Mouse (Mus musculus): Measurements from ENCODE around the gene Rasa3.

Rasa3 gene

DNA sequence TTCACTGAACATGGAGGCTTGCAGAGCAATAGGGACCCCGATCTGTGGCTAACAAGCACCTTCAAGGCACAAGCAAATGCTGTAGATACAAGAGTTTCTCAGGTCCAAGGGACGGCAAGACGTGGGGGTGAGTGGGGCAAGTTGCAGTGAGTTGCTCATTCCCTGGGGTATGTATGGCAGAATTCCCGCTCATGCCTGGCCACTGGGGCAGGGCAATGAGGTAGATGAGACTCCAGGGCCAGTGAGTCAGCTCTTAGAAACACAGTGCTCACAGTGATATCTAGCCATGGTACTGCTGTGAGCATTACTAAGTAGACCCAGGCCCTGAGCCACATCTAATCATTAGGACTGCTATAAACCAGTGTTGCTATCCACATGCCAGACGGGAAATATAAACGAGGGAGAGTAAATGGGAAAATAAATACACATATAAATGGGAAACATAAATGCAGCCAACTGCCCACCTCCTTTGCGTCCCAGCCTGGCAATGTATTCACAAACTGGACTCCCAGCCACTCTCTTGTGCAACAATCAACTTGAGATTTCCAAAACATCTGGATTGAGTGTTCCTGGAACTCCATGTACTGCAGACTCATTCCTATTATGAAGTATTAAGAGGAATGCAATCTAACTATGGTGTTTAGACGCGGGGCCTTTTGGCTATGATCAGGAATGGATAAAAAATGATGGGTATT lies 57.0 kb downstream of the Rasa3 start:
- no peak for DNase-seq (ENCODE audit: low spot score in 2 of 2)

DNA sequence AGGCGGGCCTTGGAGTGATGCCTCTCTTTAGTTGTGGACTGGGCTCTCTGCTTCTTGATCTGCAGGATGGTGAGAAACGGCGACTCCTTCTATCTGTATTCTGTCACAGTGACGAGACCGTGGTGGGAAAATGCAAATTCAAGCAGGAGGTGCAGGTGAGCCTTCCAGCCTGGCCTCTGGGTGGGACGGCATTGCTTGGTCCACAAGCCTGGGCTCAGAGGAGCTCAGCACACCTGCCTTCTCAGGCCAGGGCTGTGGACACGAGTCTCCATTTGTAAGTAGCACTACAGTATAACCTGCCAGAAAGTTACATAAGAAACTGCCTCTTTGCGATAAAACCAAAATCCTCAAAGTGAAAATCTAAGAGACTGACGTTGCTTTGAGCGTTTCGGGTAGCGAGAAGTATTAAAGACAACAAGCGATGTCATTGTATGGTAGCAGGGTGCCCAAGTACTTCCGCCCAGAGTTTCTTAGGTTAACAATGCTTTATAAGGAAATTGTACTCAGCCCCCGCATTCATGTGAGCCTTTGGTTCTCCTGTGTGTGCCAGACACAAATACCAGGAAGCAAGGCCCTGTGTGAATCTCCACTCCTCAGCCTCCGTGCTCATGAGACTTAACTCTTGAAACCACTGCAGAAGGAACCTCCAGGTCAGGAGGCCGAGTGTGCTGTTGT lies 60.4 kb downstream of the Rasa3 start:
- peak in 1 of 2 experiments; percentile 30 for DNase-seq (ENCODE audit: low spot score in 2 of 2)

DNA sequence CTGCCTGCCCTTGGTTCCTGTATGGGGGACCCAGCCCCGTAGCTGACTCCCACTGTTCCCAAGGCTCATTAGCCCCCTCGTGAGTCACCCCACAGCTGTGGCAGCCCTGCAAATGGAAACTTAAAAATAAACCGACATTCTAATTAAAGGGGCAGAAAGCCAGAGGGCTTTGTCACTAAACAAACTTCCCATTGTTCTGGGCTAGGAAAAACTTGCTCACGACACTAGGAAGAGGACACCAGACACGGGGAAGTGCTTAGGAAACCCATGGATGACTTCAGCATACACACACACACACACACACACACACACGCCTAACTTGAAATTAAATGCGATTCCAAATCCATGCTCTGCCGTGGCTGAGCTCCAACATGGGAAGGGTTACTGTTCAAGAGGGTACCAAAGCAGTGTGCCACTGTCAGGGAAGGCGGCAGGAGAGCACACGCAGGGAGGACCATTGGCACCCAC lies 62.4 kb downstream of the Rasa3 start:
- DNase-seq (ENCODE audit: low spot score in 2 of 2) = peak in 1 of 2 experiments; percentile 33

DNA sequence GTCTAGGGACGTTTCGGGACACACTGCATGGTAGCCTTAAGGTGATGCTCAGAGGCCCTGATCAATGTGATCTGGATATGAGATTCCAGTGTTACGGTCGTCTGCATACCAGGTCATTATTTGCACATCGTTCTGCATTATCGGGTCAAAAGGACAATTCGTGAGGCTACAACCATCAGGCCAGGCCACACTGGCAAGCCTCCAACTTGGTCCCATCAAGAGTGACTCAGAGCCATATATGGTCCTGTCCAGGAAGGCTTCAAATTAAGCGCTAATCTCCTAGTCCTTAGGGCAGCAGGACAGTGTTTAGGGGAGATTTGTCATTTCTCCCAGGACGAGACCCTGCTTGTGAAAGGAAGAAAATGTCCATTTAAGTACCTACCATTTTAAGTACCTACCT lies 63.3 kb downstream of the Rasa3 start:
- no peak for DNase-seq (ENCODE audit: low spot score in 2 of 2)

DNA sequence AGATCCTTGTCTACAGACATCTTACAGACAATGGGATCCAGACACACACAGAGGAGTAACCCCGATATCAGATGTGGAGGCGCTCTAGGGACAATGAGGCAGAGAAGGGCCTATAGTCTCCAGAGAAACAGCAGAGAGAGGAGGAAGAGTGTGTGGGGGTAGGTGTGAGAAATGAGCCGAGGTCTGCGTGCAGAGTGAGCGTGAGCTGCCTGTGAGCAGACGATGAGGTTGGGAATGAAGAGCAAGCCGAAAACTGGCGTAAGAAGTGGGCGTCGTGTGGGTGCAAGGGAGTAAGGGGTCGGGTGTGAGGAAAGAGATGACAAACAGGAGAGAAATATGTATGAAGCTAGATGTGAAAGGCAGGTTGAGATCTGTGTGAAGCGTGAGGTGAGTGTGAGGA lies 65.7 kb downstream of the Rasa3 start:
- peak; percentile 59 to 67 for DNase-seq (ENCODE audit: low spot score in 2 of 2)

DNA sequence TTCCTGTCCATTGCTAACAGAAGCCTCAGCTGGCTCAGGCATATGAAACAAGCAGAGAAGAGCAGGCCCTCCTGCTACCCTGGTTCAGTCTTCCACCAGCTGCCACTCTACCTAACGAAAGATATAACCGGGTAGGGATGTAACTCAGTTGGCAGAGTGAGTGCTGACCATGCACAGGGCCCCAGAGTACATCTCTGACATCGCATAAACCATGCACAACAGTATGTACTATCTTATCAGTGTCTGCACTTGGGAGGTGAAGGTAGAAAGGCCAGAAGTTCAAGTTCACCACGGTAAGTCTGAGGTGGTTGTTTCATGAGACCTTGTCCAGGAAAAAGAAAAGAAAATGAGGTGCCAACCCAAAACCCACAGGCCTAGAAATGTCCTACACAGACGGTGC lies 67.4 kb downstream of the Rasa3 start:
- DNase-seq (ENCODE audit: low spot score in 2 of 2) = no peak

DNA sequence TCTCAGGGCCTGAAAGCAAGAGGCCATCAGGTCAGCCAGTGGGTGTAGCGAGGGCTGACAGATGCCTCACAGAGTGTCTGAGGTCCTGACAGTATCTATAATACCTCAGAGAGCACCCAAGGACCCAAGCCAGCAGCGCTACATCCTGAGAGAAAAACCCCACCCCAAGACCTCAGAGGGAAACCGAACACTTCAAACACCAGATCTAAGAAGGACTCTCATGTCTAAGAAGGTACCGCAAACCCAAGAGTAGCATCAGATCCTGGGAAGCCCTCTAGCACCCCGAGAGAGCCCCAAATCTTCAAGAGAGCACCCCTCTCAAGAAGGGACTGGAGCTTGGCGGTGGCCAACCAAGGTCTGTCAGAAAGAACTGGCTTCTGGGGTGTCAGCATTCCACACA lies 68.5 kb downstream of the Rasa3 start:
- no peak for DNase-seq (ENCODE audit: low spot score in 2 of 2)

DNA sequence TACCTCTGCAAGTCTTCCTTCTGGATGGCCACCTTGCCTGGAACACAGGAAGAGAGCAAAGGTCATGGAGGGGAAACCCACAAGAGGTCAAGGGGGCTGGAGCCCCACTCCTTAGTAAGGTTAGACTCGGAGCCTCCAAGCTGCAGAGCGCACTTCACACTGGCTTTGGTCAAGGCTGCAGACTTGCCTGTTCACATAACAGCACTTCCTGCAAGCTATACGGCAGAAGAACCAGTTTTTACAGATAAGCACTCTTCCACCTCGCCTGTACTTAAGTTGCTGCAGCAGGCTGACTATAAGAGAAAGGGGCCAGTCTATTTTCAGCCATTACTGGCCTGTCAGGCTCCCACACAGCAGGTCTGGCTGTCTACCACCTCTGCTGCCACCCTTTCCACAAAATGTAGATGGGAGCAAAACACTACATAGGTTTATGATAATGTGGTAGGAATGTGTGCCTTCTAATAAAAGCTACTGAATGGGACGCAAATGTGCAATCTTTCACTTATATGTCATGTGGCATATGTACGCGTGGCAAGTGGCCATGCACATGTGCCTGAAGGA lies 71.4 kb downstream of the Rasa3 start:
- peak; percentile 40 to 53 for DNase-seq (ENCODE audit: low spot score in 2 of 2)

DNA sequence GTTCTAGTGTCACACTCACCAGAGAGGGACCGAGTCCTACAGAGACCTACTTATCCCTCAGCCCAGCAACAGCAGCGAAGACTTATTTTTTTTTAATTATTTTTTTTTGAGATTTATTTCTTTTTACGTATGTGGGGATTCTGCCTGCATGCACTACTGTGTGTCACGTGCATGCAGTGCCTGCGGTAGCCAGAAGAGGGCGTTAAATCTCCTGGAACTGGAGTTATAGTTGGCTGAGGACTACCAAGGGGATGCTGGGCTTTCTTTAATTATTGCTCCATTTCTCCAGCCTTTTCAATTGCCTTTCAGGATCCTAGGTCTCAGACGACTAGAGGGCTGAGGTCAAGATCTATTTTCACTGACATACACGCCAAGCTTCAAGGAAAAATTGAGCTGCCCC lies 74.8 kb downstream of the Rasa3 start:
- no peak for DNase-seq (ENCODE audit: low spot score in 2 of 2)

DNA sequence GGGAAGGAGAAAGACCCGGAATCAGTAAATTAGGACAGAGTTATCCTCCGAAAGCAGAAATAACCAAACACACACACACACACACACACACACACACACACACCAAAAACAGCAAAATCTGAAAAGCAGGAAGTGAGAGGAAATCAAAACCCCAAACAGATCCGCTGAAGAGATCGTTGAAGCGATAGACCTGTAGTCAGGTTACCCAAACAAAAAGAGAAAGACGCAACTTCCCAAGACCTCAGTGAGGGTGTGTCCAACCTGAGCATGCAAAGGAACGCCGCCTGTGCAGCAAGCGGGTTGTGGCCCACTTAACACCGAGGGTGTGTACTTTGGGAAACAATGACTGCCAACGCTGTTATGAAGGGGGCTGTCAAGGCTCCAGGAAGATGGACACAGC lies 76.2 kb downstream of the Rasa3 start:
- DNase-seq (ENCODE audit: low spot score in 2 of 2) = no peak

DNA sequence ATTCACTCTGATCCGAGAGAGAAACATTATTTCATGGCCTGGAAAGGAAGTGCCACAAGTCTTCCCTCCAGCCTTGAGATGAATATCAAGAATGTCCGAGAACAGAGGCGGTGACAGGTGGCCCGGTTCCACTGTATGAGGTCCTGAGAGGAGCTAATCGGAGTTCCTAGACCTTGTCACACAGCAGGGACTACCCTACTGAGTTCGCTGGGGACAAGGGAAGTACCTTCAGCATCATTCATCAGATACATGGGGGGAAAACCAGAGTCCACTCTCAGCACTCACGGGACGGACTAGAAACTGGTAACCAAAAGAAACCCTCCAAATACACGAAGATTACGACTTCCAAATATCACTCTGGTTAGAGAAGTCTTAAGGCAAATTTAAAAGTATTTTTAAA lies 76.7 kb downstream of the Rasa3 start:
- DNase-seq (ENCODE audit: low spot score in 2 of 2) = no peak

DNA sequence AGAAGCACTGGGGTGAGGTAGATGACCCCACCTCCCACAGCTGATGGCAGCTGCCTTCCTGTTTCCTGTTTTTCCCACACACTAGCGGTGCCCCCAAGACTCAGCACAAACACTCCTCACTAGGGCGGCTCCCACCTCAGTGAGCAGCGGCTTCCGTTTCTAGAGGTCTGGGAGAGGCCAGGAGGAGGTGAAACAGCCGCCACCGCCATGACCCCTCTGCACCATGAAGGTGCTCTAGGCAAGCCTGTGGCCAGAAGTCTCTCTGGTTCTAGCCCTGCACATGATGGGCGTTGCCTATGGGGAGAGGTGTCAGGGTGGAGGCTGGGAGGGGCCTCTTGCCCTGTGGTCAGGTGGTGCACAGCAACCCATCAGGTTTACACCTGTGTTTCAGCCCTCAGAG lies 77.2 kb downstream of the Rasa3 start:
- DNase-seq (ENCODE audit: low spot score in 2 of 2) = no peak

DNA sequence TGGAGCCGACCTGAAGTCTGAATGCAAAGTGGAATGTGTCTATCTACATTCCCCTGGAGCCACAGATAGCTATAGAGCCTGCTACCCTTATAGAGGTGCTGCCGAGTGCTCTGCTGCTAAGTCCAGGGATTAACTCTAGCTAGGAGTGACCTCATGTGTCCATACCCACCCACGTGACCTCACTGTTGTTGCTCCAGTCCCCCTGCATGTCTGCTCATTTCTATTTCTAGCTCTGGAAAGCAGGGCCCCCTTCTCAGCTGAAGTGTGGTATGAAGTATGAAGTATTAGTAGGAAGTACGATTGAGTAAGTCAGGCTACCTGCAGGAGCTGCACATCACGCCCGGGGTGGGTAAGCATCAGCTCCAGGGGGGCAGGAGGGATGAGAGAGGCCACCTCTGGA lies 79.6 kb downstream of the Rasa3 start:
- DNase-seq (ENCODE audit: low spot score in 2 of 2) = no peak

DNA sequence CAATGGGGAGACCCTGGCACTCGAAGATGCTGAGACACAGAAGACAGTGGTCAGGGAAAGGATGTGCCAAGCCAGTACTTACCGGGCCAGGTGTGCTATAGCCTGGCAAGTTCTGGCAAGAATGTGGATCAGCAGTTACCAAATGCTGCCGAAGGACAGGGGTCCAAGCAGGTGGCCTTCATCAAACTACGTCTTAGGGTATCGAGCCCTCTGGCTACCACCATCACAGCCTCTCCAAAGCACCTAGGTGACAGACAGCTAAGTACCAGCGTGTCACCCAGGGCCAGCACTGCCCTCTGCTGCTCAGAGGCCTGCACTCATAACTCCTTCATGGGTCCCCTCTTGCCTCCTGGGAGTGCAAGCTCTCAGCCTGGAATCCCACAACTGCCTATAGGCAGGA lies 81.5 kb downstream of the Rasa3 start:
- no peak for DNase-seq (ENCODE audit: low spot score in 2 of 2)

DNA sequence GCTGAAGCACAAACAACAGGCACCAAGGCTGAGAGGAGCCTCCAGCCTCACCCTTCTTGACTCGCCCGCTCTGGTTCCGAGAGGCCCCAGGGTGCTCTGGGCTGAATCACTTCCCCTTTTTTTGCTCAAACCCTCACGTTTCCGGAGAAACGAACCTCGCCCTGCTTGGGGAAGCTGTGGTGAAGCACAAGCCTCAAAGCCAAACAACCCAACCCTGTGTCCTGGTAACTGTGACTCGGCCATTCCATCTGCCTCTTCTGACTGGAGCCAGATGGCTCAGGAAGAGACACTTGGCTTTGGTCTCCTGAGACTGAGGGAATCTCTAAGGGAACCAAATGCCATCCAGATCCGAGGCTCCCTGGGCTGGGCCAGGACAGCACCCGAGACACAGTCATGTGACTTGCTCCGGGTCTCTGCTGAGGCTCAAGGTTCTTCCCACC lies 82.5 kb downstream of the Rasa3 start:
- DNase-seq (ENCODE audit: low spot score in 2 of 2) = no peak

DNA sequence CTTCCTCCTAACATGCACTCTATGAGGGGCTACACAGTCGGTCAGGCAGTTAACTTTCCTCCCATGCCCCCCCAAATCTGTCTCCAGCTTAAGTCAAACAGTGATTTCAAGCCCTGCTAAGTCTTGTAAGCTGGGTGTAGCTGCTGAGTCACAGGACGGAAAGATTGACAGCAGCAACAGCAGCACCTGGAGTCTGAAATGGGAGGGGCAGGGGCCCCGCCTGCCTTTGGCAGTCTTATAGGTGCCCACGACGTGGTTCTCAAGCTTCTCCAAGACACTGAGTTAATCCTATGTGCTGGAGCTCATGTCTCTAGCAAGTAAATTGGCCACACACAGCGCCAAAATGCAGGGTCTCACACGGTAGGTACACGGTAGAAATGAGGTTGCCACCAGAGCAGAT lies 84.1 kb downstream of the Rasa3 start:
- DNase-seq (ENCODE audit: low spot score in 2 of 2) = no peak

DNA sequence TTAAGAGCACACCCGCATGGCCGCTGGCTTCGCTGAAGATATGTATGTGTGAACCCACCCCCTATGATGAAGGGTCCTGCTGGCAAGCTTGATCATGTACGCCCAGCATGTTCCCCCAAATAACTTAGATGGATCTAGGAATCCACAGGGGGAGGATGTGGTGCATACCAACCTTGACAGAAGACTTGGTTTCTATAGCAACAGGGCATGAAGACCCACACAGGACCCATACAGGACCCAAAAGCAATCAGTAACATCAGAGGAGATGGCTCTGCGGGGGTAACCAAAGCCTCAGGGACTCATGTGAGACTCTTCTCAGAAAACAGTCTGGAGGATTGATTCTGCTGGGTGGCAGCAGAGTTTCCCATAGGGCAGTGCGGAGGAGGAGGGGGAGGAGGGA lies 86.2 kb downstream of the Rasa3 start:
- DNase-seq (ENCODE audit: low spot score in 2 of 2) = no peak

DNA sequence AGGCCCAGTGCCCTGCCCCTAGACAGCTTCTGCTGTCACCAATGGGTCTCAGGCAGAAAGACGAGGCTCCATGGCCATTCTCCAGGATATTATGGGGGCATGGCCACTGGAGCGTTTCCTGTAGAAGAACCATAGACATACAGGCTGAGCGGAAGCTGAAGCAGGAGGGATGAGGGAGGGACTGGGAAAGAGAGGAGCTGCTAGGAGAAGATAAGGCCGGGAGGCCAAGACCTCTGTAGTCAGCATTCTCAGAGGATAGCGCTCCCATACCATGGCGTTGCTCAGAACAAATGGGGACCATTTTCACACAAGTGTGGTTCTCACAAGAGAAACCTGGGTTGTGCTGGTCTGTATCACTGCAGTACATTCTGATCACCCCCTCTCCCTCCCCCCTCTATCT lies 88.3 kb downstream of the Rasa3 start:
- no peak for DNase-seq (ENCODE audit: low spot score in 2 of 2)

DNA sequence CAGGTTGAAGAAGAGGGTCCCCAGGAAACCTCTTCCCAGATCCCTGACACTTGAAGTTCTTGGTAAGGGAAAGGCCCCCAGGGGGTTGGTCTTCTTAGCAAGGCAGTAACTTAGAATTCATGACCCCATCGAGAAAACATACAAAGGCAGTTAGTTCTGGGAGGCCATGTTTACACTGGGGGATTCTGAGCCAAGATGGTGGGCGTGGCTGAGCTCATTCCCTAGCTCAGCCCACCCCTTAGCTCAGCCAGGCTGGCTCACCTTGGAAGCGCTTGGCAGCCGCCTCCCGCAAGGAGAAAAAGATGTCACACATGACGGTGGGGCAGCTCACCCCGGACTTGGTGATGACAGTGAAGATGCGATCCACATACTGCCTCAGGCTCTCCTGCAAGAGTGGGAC lies 92.8 kb downstream of the Rasa3 start:
- DNase-seq (ENCODE audit: low spot score in 2 of 2) = no peak

DNA sequence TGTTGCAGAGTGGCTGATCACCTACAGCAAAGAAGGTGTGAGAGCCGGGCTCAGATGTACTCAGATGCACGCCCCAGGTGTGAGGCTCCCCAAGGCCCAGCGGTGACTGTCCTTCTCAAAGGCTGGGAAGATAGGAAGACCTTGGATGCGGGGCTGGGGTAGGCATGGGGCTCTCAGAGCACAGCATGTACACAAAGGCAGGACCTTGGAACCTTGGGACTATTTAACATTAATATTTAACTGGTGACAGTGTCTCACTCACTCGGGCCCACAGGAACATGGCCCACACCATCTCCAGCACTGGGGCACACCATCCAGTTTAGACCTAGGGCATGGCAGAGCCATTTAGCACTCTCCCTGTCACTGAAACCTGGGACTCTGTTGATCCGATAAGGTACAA lies 99.5 kb downstream of the Rasa3 start:
- DNase-seq (ENCODE audit: low spot score in 2 of 2) = no peak

DNA sequence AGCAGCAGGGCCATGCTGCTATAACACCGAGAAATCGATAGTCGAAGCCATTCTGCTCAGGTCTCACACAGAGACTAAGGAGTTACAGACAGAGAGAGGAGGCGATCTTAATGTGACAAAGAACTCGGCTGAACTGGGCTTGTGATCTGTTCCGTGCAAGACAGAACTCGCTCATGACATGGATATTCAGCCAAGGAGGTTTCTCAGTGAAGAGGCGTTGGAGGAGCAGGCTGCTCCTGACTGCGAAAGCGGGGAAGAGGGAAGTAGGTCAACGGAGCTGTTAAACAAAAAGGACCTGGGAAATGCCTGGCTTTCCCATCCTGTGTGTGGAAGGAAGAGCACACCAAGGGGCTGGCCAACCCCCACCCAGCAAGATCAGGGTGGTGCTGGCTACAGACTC lies 105.4 kb downstream of the Rasa3 start:
- peak; percentile 25 to 48 for DNase-seq (ENCODE audit: low spot score in 2 of 2)

DNA sequence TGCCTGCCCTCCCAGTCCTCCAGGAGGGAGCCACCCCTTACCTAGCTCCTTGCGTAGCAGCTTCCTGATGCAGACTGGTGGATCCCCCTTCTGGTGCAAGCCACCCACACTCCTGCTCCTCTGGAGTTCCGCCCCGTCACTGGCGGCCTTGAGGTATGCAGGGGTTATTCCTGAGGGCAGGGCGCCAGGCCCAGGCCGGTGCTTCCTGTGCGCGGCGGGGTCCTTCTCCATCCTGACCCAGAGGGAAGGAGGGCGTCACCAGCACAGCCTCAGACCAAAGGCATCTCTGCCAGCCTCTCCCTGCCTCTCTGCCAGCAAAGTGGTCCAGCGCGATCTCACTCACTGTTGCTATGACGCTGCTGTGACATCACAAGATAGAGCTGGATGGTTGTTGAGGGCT lies 115.3 kb downstream of the Rasa3 start, which contains the start of gene 1700029H14Rik:
Gene 1700029H14Rik (minus strand): TSS at position 344 of the 400 bp plus-strand sequence.
- no peak for DNase-seq (ENCODE audit: low spot score in 2 of 2)

DNA sequence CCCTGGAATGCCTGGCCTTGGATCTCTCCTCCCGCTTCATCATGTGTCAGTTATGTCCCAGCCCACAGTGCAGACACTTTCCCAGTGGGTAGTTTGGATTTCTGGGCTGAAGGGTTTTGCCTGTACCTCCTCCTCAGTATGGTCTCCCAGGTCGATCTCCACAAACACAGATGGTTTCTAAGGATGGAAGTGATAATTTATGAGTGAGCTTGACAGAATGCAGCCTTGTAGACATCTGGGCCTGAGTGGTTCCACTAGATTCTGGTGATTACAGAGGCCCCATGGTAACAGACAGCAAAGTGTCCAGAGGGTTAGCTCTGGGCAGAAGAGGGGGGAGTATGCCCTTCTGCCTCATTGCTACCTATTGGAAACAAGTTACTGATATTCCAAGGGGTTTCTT lies 119.9 kb downstream of the Rasa3 start:
- DNase-seq (ENCODE audit: low spot score in 2 of 2) = peak; percentile 12 to 45

All from frontal cortex, postnatal 36 days (tissue).